Mouse (Mus musculus) adrenal gland, postnatal 14 days (tissue): ENCODE results near the gene Olfr218. TPM values are rescaled to one million over a fixed set of nuclear protein-coding genes. Genes with fewer than 3 reads are reported as not detected.
"Not testable (repeated sequence)": the region's sequence is repeated elsewhere in the genome, so short reads cannot be mapped to it uniquely, and the experiment has no call there.

Source experiments
- DNase-seq: peaks from one replicate; pipeline ENCODE4 v3.0.0; 2021; ENCODE audit warnings: mixed read lengths
- long read RNA-seq, 2 experiments: library from polyadenylated mRNA; stranded (forward); transcript quantifications; one replicate each; pipeline ENCODE4 v2.0.0; 2021
- total RNA-seq: library from RNA; stranded (reverse); gene quantifications from 2 replicates; pipeline ENCODE4 v1.2.3, GENCODE M21; 2021

The Olfr218 gene
- not detected in 2 replicates for total RNA-seq
- long read RNA-seq, experiment 1, result 0 reads
- long read RNA-seq, experiment 2, result 0 reads

DNA sequence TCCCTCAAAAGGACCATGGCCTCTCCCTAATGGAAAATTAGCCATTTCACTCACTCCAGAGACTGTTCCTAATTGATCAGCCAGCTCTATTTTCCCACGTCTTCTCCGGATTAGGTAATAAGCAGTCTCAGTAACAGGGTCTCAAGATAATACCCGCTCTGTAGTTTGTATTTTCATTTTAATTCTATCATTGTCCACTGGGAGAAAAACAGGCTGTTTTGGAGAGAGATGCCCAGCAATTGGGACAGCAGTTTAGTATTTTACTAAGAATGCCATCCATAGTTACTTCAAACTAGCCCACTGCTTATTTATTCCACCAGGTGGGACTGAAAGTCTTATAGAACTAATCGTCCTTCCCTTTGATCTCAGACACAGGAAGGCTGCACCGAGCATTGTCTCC, at the start of gene Olfr218:
Olfr218 (plus strand) TSS at position 301 of the 400 bp plus-strand sequence.
- DNase-seq, result no peak

- no peak for DNase-seq
These were observed 23.3 kb upstream of the Olfr218 start for GRCm38 (mm10) chr1:173174154-173174842.

DNA sequence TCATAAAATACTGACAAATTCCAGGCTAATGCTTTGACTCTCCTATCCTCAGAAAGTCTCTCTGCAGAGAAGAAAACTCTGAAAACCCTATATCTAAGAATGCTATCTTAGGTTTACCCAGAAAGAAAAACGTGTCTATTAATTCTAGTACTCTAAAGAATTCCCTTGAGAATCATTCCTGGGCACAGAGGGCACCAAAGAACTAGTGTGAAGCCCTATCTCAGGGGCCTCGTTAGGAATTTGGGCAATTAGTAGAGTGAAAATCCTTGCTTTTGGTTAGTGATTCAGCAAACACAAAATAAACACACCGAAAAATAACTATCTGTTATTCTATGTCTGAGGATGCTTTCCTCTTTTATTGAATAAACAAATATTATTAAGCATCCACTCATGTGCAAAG, 7.1 kb upstream of the Olfr218 start, which contains the start of gene Olfr1406:
Olfr1406 (minus strand) TSS at position 101 of the 400 bp plus-strand sequence.
- DNase-seq, result no peak

- no peak for DNase-seq
These were observed 5.5 kb upstream of the Olfr218 start for GRCm38 (mm10) chr1:173192059-173192458.

- DNase-seq, result no peak
These were observed 1.2 kb upstream of the Olfr218 start for GRCm38 (mm10) chr1:173196359-173196758.

DNA sequence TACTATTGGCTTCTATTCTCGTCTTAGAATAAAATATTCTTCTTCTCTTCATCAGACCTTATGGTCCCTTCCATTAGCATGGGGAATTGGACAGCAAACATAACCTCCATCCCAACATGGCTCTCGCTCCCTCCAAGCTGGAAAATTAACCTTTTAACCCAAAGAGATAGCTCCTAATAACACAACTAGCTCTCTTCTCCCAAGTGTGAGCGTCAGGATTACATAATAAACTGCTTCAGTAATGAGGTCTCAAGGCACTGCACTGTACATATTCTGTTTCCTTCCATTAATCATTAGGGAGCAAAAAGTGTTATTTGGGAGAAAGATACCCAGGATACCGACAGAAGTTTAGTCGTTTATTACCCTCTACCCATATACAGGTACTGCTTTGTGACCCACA, 14.5 kb downstream of the Olfr218 start, which contains the start of gene Olfr1404:
Olfr1404 (plus strand) TSS at position 301 of the 400 bp plus-strand sequence.
- no peak for DNase-seq

- DNase-seq, result no peak
These were observed 18.9 kb downstream of the Olfr218 start for GRCm38 (mm10) chr1:173216481-173216880.

DNA sequence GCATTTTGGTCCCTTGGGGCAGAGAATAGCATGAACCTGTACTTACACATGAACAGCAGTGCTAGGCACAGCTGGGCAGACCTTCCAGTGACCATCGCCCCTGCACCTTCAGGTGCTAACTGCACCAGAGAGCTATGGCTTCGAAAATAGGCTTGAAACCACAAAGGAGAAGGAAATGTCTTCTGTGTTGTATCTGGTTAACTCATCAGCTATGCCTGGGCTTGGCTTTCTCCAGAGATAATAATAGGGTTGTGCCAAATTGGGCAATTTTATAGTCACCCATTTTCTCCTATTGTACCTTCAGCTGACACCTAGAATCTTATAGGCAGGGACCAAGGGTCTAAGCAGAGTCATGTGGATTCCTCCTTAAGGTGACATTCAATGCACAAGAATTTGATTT, 29.5 kb downstream of the Olfr218 start, which contains the start of gene Fcer1a:
Fcer1a (minus strand) TSS at position 134 of the 400 bp plus-strand sequence.
- DNase-seq, result no peak

DNA sequence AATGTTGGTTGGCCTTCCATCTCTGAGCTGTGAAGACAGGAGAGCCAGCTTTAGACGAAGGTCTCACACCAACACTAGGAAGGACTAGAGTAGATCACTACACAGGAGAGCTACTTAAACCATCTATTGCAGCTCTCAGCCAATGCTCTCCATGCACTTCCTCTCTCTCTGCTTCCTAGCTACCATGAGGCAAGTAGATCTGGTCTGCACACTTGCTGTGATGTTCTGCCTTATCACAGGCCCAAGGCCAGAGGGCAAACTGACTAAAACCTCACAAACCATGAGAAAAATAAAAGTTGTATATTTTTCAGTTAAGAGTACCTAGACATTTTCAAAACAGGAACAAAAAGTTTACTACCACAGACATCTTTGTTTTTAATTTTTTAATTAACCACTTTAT, 39.4 kb downstream of the Olfr218 start:
- not testable (repeated sequence) for DNase-seq

- DNase-seq, result no peak
These were observed 52.3 kb downstream of the Olfr218 start for GRCm38 (mm10) chr1:173249888-173250287.

Other genes starting within 250 kb of the Olfr218 start
- not detected in 2 replicates for gene Olfr16, start 247.4 kb upstream of the Olfr218 start, total RNA-seq
- not detected in 2 replicates for gene Olfr1408, start 60.4 kb upstream of the Olfr218 start, total RNA-seq
- not detected in 2 replicates for gene Olfr1406, start 7.2 kb upstream of the Olfr218 start, total RNA-seq
- gene Olfr1404, start 14.6 kb downstream of the Olfr218 start, total RNA-seq, result not detected in 2 replicates
- gene Fcer1a, start 29.4 kb downstream of the Olfr218 start, total RNA-seq, result not detected in 2 replicates
- not detected in 2 replicates for gene Olfr418, start 68.2 kb downstream of the Olfr218 start, total RNA-seq
- not detected in 2 replicates for gene Mptx2, start 80.0 kb downstream of the Olfr218 start, total RNA-seq
- 2.8 and 6.0 TPM in 2 replicates for gene Ackr1, start 135.9 kb downstream of the Olfr218 start, total RNA-seq
- gene Aim2, start 153.1 kb downstream of the Olfr218 start, total RNA-seq, result 0.37 and 3.0 TPM in 2 replicates
- 9.7 and 11.2 TPM in 2 replicates for gene Cadm3, start 169.9 kb downstream of the Olfr218 start, total RNA-seq